Mouse (Mus musculus) limb, embryonic 11.5 days (tissue): ENCODE data around the gene Car5a. TPM values are rescaled to one million over a fixed set of nuclear protein-coding genes. Genes with fewer than 3 reads are reported as not detected.

Experiments
- ATAC-seq: fragments of 200-750 bp; cut with Nextera tagmentation; 2 replicates; pipeline ENCODE4 v1.8.0; 2017; ENCODE audit warnings: low read depth; ENCODE audit not compliant: insufficient number of reproducible peaks, low FRiP score, low TSS enrichment
- DNase-seq: peaks from one replicate; pipeline ENCODE4 v3.0.0-alpha.2; 2015; ENCODE audit warnings: low spot score
- H3K27ac ChIP-seq: fragments of 300-500 bp; sonication (generic); replicated peaks from 2 replicates; pipeline ENCODE4 v1.5.1; 2014; ENCODE audit warnings: low read depth, mild to moderate bottlenecking, low read length
- H3K27me3 ChIP-seq: fragments of 300-500 bp; sonication (generic); 2 replicates; pipeline ENCODE4 v1.6.1; 2014; ENCODE audit warnings: mild to moderate bottlenecking, low read length, mixed read lengths; ENCODE audit not compliant: control insufficient read depth, insufficient read depth
- H3K36me3 ChIP-seq: fragments of 300-500 bp; sonication (generic); 2 replicates; pipeline ENCODE4 v1.6.1; 2014; ENCODE audit warnings: mild to moderate bottlenecking, low read length, moderate library complexity, mixed read lengths; ENCODE audit not compliant: control insufficient read depth, insufficient read depth
- H3K4me1 ChIP-seq: fragments of 300-500 bp; sonication (generic); 2 replicates; pipeline ENCODE4 v1.6.1; 2014; ENCODE audit warnings: low read length, mixed read lengths; ENCODE audit not compliant: control insufficient read depth, insufficient read depth
- H3K4me2 ChIP-seq: fragments of 300-500 bp; sonication (generic); 2 replicates; pipeline ENCODE4 v1.6.1; 2014; ENCODE audit warnings: low read depth, mild to moderate bottlenecking, moderate library complexity; ENCODE audit not compliant: severe bottlenecking
- H3K4me3 ChIP-seq: fragments of 300-500 bp; sonication (generic); 2 replicates; pipeline ENCODE4 v1.5.1; 2014; ENCODE audit warnings: low read depth, low read length
- H3K9ac ChIP-seq: fragments of 300-500 bp; sonication (generic); 2 replicates; pipeline ENCODE4 v1.6.1; 2014; ENCODE audit warnings: mild to moderate bottlenecking, low read length
- H3K9me3 ChIP-seq: fragments of 300-500 bp; sonication (generic); 2 replicates; pipeline ENCODE4 v1.6.1; 2016; ENCODE audit warnings: low read length; ENCODE audit not compliant: control insufficient read depth
- WGBS: fragments of 180-500 bp; shearing (Covaris S2); extraction: QIAGEN DNeasy Blood & Tissue Kit; methylation state at CpG from one replicate; pipeline ENCODE4 v1.1.7; 2014; 5-methylcytosine and 5-hydroxymethylcytosine counted together
- polyA plus RNA-seq: library from polyadenylated mRNA; unstranded; fragments of >200 nt; fragmentation: Nextera tagmentation; extraction: Ambion mirVana; gene quantifications from 2 replicates; pipeline ENCODE4 v1.2.1, GENCODE M21; 2014

Gene Car5a
- polyA plus RNA-seq, 1 experiment from 2014 or later, result not detected

- H3K27ac ChIP-seq, result no peak overlapping the region; the same call in 1 of the 2 replicates
- DNase-seq (no peak), ATAC-seq (no peak)
- no peaks in the 10 kb centered on the region for H3K27me3 ChIP-seq
- H3K4me1 ChIP-seq, result peaks cover 20% of the 10 kb centered on the region
- 48% methylated on average over 12 of the region's 12 CpGs for WGBS
- no peak overlapping the region for H3K4me2 ChIP-seq
- no peaks in the 10 kb centered on the region; the same call in 1 of the 2 replicates for H3K36me3 ChIP-seq
- no peak overlapping the region for H3K9ac ChIP-seq
- H3K9me3 ChIP-seq, result no peaks in the 10 kb centered on the region
- no peak overlapping the region for H3K4me3 ChIP-seq
Measured at GRCm38 (mm10) chr8:121896476-121897145, 48.1 kb downstream of the Car5a start.

GRCm38 (mm10) chr8:121895910-121896309 lies 48.8 kb downstream of the Car5a start:
- no peak for ATAC-seq
- DNase-seq, result no peak
- Histone ChIP-seq H3K36me3 (no peaks in the 10 kb centered on the region; the same call in 1 of the 2 replicates), H3K4me2 (no peak overlapping the region), H3K27ac (no peak overlapping the region; the same call in 1 of the 2 replicates), H3K4me3 (no peak overlapping the region), H3K4me1 (peaks cover 19% of the 10 kb centered on the region), H3K9me3 (no peaks in the 10 kb centered on the region), H3K9ac (no peak overlapping the region), H3K27me3 (no peaks in the 10 kb centered on the region)
- WGBS, result 89% methylated on average over 7 of the region's 7 CpGs

GRCm38 (mm10) chr8:121892875-121893274 lies 51.8 kb downstream of the Car5a start:
- Histone ChIP-seq H3K9me3 (no peaks in the 10 kb centered on the region), H3K4me3 (no peak overlapping the region), H3K9ac (no peak overlapping the region), H3K4me2 (no peak overlapping the region), H3K27ac (no peak overlapping the region), H3K4me1 (peaks cover 11% of the 10 kb centered on the region), H3K27me3 (no peaks in the 10 kb centered on the region), H3K36me3 (no peaks in the 10 kb centered on the region; the same call in 1 of the 2 replicates)
- no peak for ATAC-seq
- 88% methylated on average over 5 of the region's 5 CpGs for WGBS
- DNase-seq, result no peak

DNA sequence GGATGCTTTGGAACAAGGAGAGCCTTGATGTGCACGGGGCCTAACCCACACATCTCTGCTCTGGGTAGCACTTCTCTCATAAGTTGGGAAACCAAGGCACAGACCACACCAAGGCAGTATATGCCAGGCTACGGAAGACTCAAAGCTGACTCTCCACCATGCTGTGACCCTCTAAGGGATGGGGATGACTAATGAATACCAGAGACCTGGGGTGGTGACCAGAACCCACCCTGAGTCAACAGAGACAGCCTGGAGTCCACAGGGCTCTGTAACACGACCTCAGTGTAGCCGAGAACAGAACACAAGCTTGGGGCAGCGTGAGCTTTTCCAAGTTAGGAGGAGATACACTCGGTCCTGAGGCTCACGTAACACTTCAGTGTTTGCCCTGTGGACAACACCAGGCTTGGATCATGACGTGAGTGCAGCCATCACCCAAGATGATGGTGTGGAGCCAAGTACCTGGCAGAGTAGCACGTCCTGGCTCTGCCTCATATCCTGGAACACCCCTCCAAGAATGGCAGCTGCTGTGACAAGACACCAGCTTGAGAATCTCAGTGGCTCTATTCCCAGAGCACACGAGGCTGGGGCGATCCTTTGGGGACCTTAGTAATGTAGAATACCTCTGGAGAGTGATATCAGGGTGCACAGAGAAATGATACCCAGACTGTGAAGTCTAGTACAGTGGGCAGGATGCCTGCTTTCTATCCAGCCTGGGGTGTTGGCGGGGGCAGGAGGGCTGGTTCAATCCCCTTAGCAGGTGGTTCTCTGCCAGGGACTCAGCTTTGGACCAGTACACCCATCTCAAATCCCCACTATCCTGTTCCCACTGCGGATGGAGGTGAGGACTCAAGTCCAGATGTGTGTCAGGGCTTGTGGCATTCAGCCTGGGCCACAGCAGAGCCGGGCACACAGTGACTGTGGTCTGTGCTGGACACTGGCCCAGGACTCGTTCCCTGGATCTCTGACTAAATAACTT lies 54.6 kb downstream of the Car5a start:
- Histone ChIP-seq H3K4me1 (no peaks in the 10 kb centered on the region), H3K27me3 (no peaks in the 10 kb centered on the region), H3K4me3 (no peak overlapping the region), H3K9me3 (no peaks in the 10 kb centered on the region), H3K9ac (no peak overlapping the region), H3K27ac (no peak overlapping the region), H3K4me2 (no peak overlapping the region), H3K36me3 (peaks cover 3% of the 10 kb centered on the region; the same call in 1 of the 2 replicates)
- WGBS, result 82% methylated on average over 15 of the region's 15 CpGs
- DNase-seq (no peak), ATAC-seq (no peak)

DNA sequence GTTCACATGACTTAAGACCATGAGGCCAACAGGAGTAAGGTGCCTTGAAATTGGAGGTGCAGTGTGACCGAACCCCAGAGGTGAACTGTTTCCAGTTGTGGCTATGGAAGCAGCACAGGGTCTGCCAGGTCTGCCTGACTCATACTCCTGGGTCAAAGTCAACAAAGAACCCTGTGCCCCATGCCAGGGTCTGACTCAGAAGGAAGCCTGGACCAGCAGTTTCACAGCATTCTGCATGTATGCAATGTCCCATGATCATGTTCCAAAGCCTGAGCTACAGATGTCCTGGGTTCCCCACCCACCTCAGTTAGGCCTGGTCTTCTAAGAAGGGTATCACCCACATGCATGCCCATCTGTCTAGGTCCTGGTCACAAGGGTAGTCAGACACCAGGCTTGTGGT lies 55.4 kb downstream of the Car5a start:
- peaks cover 6% of the 10 kb centered on the region; the same call in 1 of the 2 replicates for H3K36me3 ChIP-seq
- no peaks in the 10 kb centered on the region for H3K9me3 ChIP-seq
- ATAC-seq (no peak), DNase-seq (no peak)
- no peak overlapping the region for H3K9ac ChIP-seq
- H3K27me3 ChIP-seq, result no peaks in the 10 kb centered on the region
- no peak overlapping the region for H3K27ac ChIP-seq
- H3K4me2 ChIP-seq, result no peak overlapping the region
- no peak overlapping the region for H3K4me3 ChIP-seq
- H3K4me1 ChIP-seq, result no peaks in the 10 kb centered on the region
- 93% methylated on average over 1 of the region's 1 CpGs for WGBS

DNA sequence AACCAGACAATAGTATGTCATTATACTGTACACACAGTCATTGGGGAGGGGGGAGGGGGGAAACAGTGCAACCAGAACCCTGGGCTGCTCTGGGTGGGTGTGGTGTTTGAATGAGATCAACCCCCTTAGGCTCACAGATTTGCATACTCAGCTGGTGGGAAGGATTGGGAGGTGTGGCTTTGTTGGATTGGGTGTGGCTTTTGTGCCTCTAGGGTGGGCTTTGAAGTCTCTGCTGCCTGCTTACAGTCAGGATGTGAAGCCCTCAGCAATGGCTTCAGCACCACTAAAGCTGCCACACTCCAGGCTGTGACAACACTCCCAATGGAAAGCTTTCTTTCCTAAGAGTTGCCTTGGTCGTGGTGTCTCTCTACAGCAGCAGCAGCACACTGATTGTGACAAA lies 57.2 kb downstream of the Car5a start:
- WGBS, result 61% methylated on average over 1 of the region's 1 CpGs
- Histone ChIP-seq H3K27me3 (no peaks in the 10 kb centered on the region), H3K4me1 (no peaks in the 10 kb centered on the region), H3K4me2 (no peak overlapping the region), H3K36me3 (peaks cover 13% of the 10 kb centered on the region), H3K9me3 (no peaks in the 10 kb centered on the region), H3K9ac (no peak overlapping the region), H3K4me3 (no peak overlapping the region), H3K27ac (no peak overlapping the region)
- ATAC-seq, result no peak
- no peak for DNase-seq

DNA sequence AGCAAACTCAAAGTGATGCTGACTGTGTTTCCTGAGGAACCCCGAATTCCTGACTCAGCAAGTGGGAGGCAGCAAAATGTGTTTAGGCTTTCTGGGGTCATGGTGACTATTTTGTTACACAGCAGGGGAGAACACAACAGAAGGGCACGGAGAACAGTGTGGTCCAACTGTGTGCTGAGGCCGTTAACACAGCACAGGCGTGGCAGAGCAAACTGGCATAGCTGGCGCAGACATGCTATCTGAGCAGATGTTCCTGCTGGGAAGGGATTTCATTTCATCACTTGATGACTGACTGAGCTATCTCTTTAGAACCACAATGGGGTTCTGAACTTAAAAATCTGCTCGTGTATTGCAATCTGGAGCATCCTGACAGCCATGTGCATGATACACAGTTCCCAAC lies 59.3 kb downstream of the Car5a start:
- no peaks in the 10 kb centered on the region for H3K9me3 ChIP-seq
- no peak overlapping the region for H3K27ac ChIP-seq
- no peak overlapping the region for H3K4me3 ChIP-seq
- H3K27me3 ChIP-seq, result no peaks in the 10 kb centered on the region
- WGBS, result 89% methylated on average over 6 of the region's 6 CpGs
- DNase-seq (no peak), ATAC-seq (no peak)
- H3K36me3 ChIP-seq, result peaks cover 13% of the 10 kb centered on the region
- H3K4me1 ChIP-seq, result no peaks in the 10 kb centered on the region
- H3K9ac ChIP-seq, result no peak overlapping the region
- H3K4me2 ChIP-seq, result no peak overlapping the region

DNA sequence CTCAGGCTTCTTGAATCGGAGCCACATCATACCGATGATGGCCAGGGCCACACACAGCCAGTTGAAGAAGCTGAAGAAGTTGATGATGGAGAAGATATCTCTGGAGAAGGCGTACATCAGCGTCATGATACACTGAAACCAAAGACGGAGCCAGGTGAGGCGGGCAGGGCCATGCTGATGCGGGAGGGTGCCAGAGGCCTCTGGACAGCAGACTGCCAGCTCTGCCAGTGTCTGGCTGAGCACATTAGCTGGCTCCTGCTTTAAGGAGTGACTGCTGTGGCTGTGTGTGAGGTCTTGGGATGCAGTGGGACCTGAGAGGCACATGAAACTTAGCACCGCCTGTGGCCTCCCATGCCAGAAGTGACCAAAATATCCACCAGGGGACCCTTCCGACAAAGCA lies 59.7 kb downstream of the Car5a start:
- H3K36me3 ChIP-seq, result peaks cover 13% of the 10 kb centered on the region
- H3K4me3 ChIP-seq, result no peak overlapping the region
- H3K9ac ChIP-seq, result no peak overlapping the region
- H3K9me3 ChIP-seq, result no peaks in the 10 kb centered on the region
- DNase-seq, result no peak
- H3K4me2 ChIP-seq, result no peak overlapping the region
- no peak overlapping the region for H3K27ac ChIP-seq
- 93% methylated on average over 9 of the region's 9 CpGs for WGBS
- ATAC-seq, result no peak
- no peaks in the 10 kb centered on the region for H3K27me3 ChIP-seq
- H3K4me1 ChIP-seq, result no peaks in the 10 kb centered on the region
